Mouse (Mus musculus) cortical plate, adult 2 months (tissue): ENCODE data around the gene Sfta2.

Experiments
- CTCF ChIP-seq: fragments of 200-500 bp; IDR thresholded peaks from 2 replicates; pipeline ENCODE4 v1.5.1; 2011; ENCODE audit warnings: mild to moderate bottlenecking, control low read depth, low read length; ENCODE audit not compliant: insufficient read depth; ENCODE audit errors: extremely low read depth
- POLR2A ChIP-seq: fragments of 200-500 bp; IDR thresholded peaks from 2 replicates; pipeline ENCODE4 v1.6.1; 2011; ENCODE audit warnings: mild to moderate bottlenecking, low read length, control low read depth; ENCODE audit not compliant: insufficient read depth; ENCODE audit errors: extremely low read depth

GRCm38 (mm10) chr17:35626537-35626936, 25.2 kb downstream of the Sfta2 start, which contains the start of gene Gm9573:
- TF ChIP-seq POLR2A: no peak
- TF ChIP-seq CTCF: no peak
